Mouse (Mus musculus) thymus, postnatal 36 days (tissue): ENCODE measurements around the gene Fars2.
"Not testable (repeated sequence)": the region's sequence is repeated elsewhere in the genome, so short reads cannot be mapped to it uniquely, and the experiment has no call there.

Experiments
- DNase-seq, 2 experiments: peaks; one replicate each; pipeline ENCODE4 v3.0.0; 2022; ENCODE audit warnings: mixed read lengths in 2 of 2

Fars2 gene

GRCm38 (mm10) chr13:36297950-36298781 is 181.0 kb downstream of the Fars2 start:
- DNase-seq: no peak

DNA sequence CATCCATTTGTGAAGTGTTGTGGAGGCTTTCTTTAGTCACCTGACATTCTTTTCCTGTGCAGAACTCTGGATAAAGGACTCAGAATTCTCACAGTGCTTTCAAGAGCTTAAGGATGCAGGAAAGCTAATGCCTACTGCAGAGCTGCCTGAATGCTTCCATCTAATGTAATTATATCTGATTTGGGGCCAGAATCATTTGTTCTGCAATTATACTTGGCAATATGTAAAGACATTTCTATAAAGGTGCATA is 181.5 kb downstream of the Fars2 start:
- no peak for DNase-seq

DNA sequence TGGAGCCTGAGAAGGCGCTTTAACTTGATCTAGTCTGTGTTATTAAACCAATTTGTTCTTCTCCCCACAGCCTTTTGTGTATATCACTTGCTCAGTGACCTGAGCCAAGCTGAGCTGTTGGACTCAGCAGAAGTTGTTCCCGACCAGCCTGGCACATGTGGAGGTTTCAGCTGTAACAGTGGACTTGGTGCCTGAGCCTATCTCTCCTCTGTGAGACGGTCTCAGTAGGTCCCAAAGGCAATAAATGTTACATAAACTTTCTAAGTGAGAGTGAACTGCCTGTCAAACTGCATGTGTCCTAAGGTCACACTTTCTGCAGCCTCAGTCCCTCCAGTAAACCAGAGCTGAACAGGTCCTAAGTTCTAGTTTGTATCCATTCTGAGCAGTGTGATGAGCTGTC is 185.6 kb downstream of the Fars2 start:
- DNase-seq: no peak

- no peak for DNase-seq
Observed at GRCm38 (mm10) chr13:36305306-36305705, 188.1 kb downstream of the Fars2 start.

- no peak for DNase-seq
Observed at GRCm38 (mm10) chr13:36307386-36307785, 190.2 kb downstream of the Fars2 start.

DNA sequence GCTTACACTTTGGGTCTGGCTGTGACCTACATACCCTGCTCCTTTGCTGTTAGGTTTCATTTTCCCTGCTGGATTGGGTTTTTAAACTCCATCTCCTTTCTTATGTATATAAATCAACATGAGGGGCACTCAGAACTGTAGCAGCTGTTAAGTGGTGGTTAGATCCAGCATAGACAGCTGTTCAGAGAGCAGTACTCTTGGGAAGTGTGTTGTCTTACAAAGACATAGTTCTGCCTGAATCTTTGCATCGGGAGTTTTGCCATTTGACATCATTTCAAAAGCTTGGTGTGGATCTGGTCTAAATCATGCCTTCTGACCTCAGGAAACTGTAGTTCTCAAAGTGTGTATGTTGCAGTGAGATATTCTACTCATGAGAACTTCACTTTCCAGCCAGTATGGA is 191.9 kb downstream of the Fars2 start:
- DNase-seq: no peak

DNA sequence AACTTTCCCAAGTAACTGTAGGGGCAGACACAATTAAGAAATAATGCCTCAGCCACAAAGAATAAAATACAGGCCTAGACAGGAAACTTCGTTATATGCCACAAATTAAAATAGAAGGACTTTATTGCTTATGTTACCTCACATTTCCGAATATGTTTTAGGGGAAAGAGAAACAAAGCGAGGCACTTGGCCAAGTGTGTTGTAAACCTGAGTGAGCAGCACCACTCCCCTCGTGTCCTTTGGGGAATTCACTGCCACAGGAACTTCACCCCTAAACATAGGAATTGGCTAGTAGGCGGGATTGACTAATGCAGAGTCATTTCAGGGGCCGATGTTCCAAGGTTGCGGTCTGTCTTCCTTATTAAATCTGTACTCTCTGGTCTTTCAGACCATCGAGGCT is 197.0 kb downstream of the Fars2 start:
- no peak for DNase-seq

DNA sequence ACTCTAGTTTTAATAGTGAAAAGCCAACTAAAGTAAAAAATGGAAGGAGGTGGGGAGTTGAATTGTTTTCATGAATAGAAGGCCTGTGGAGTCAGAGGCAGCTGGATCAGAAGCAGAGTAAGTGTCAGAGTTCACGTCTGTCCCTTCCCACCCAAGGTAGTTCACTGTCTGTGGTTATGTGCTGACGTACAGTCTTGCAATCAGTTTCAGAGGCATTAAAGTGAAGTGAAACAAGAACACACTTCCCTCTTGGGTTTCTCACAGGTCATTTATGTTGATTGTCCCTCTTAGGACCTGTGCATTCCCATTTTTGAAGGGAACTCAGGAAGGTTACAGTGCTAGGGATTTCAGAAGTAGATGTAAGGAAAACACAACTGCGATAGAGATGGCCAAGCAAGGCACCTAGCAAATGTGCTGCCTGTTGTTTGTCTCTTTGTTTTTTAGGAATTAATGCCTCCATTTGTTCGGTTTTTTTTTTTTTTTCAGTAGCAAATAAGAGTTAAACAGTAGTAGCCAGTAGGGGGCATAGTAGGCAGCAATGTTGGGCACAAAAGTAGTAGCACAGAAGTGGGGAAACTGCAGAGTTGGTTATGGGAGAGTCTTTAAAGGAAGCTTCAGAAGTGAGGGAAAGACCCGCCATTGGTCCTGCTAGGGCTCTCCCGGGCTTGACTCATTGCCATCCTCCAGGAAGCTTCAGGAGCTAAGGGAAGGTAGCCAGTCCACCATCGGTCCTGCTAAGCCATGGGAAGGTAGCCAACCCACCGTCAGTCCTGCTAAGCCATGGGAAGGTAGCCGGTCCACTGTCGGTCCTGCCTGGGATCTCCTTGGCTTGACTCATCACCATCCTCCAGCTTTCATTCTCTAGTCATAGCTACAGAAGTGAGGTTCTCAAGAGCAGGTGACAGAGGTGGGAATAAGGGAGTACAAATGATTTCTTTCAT is 197.9 kb downstream of the Fars2 start:
- DNase-seq: no peak

DNA sequence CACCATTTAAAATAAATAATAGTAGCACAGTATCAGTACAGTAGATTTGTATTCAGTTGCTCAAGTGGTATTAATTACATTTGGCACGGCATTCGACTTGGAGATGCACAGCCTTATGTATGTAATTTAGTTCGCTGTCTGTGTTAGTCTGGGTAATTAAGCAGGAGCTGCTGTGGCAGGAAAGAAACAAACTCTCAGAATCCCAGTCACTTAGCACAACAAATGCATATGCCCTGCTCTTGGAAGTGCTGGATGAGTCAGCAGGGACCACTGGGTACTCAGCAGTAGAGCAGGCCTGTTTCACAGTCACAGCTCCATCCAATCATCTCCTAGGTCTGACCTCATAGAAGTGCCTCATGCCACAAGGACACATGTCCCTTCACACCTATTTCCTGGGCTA is 200.6 kb downstream of the Fars2 start:
- no peak for DNase-seq

- no peak for DNase-seq
Observed at GRCm38 (mm10) chr13:36324624-36325023, 207.4 kb downstream of the Fars2 start.

- no peak for DNase-seq
Observed at GRCm38 (mm10) chr13:36326539-36326938, 209.3 kb downstream of the Fars2 start.

DNA sequence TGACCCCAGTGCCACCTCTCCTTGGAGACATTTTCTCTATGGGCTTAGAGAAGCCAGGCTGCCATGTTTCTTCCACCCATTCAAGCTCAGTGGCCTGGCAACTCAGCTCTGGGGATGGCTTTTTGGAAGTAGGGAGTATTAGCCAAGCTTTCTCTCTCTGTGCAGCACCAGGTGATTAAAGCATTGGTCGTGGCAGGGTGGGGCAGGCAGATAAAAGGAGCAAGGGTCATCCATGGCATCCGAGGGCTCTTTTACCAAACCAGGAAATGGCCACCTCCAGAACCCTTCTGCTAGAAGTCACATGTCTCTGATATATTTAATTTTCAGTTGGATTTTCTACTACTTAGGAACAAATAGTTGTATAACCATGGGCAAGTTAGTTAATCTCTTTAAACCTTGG is 212.7 kb downstream of the Fars2 start:
- no peak for DNase-seq

- DNase-seq: no peak
Observed at GRCm38 (mm10) chr13:36330542-36330941, 213.3 kb downstream of the Fars2 start.

- DNase-seq: no peak
Observed at GRCm38 (mm10) chr13:36334748-36335147, 217.5 kb downstream of the Fars2 start.

DNA sequence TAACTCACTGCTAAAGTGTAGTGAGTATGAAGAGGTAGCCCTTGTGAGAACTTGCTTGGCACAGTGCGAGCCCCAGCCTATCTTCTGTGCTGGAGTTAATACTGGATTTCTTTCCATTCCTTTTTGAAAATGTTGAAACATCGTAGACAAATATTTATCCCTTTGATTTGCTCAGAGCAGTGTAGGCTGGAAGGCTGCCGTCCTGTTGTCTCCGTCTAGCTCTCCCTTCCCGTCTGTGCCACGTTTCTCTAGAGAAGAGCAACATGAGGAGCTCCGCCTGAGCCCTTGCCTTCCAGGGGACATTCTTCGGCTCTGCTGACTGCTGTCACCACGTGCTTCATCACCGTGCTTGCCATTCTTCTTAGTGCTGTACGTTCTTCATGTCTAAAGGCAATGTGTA is 234.3 kb downstream of the Fars2 start:
- DNase-seq: no peak

GRCm38 (mm10) chr13:36357469-36357868 is 240.3 kb downstream of the Fars2 start:
- DNase-seq: no peak

- DNase-seq: no peak
Observed at GRCm38 (mm10) chr13:36361419-36361818, 244.2 kb downstream of the Fars2 start.

GRCm38 (mm10) chr13:36365719-36366118 is 248.5 kb downstream of the Fars2 start:
- DNase-seq: not testable (repeated sequence)

DNA sequence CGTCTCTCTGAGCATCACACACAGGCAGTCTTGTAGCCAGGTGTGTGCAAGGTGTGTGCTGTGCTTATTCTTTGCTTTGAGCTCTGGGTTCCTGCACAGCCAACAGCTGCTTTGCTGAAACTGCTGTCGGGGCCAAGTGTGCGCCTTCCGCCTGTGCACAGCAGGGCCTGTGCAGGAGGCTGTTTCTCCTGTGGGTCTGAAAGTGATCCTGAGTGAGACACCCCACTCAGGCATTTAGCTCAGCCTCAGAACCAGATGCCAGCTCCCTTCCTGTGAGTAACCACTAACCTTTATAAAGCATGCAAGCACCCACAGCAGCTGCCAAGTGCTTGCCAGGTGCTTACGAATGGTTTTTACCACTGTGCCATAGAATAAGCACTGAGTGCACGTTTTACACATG is 249.1 kb downstream of the Fars2 start:
- peak; percentile 71 to 87 for DNase-seq

- peak; percentile 18 to 27 for DNase-seq
Observed at GRCm38 (mm10) chr13:36367712-36368491, 250.7 kb downstream of the Fars2 start.

- DNase-seq: no peak
Observed at GRCm38 (mm10) chr13:36368799-36369198, 251.6 kb downstream of the Fars2 start.

- DNase-seq: no peak
Observed at GRCm38 (mm10) chr13:36369400-36369799, 252.2 kb downstream of the Fars2 start.

DNA sequence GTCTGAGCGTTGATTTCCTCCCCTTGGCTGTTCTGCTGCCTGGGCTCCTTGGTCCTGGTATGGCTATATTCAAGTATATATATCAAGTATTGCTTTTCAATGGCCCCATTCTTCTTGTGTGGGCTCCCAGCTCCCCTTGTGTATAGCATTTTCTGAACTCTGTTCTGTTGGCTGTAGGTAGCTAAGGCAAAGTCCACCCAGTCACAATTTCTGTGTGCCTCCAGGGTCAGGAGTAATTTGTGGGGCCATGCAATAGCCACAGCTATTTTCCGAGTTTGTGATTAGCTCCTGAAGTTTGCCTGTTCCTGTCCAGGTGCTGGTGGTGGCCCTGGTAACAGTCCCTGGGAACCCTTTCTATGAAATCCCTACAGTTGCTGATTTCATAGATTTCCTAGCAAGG is 266.0 kb downstream of the Fars2 start:
- DNase-seq: no peak
